Mouse (Mus musculus): Measurements from ENCODE around the gene Krtap5-4. TPM values are rescaled to one million over a fixed set of nuclear protein-coding genes. Genes with fewer than 3 reads are reported as not detected.

The Krtap5-4 gene
- total RNA-seq, 2 experiments from 2014 or later, result not detected

Other genes starting within 250 kb of the Krtap5-4 start
- gene Mob2, start 242.5 kb upstream of the Krtap5-4 start, total RNA-seq (2014; fragmentation: Nextera tagmentation), result 57.8 and 60.9 TPM in 2 replicates
- gene Mob2, start 242.5 kb upstream of the Krtap5-4 start, total RNA-seq (2017), result 51.2 and 63.4 TPM in 2 replicates
- not detected in 2 replicates for gene Dusp8, start 207.7 kb upstream of the Krtap5-4 start, total RNA-seq (2014; fragmentation: Nextera tagmentation)
- not detected in 2 replicates for gene Dusp8, start 207.7 kb upstream of the Krtap5-4 start, total RNA-seq (2017)
- not detected in 2 replicates for gene Gm45618, start 182.8 kb upstream of the Krtap5-4 start, total RNA-seq (2014; fragmentation: Nextera tagmentation)
- not detected in 2 replicates for gene Gm45618, start 182.8 kb upstream of the Krtap5-4 start, total RNA-seq (2017)
- gene Gm39115, start 167.5 kb upstream of the Krtap5-4 start, total RNA-seq (2014; fragmentation: Nextera tagmentation), result not detected in 2 replicates
- gene Gm39115, start 167.5 kb upstream of the Krtap5-4 start, total RNA-seq (2017), result not detected in 2 replicates
- gene Gm45337, start 158.9 kb upstream of the Krtap5-4 start, total RNA-seq (2014; fragmentation: Nextera tagmentation), result not detected in 2 replicates
- gene Gm45337, start 158.9 kb upstream of the Krtap5-4 start, total RNA-seq (2017), result not detected in 2 replicates
- gene Gm29735, start 146.4 kb upstream of the Krtap5-4 start, total RNA-seq (2014; fragmentation: Nextera tagmentation), result not detected in 2 replicates
- gene Gm29735, start 146.4 kb upstream of the Krtap5-4 start, total RNA-seq (2017), result not detected in 2 replicates
- gene Gm4553, start 137.8 kb upstream of the Krtap5-4 start, total RNA-seq (2014; fragmentation: Nextera tagmentation), result not detected in 2 replicates
- not detected in 2 replicates for gene Gm4553, start 137.8 kb upstream of the Krtap5-4 start, total RNA-seq (2017)
- gene Krtap5-2, start 127.5 kb upstream of the Krtap5-4 start, total RNA-seq (2014; fragmentation: Nextera tagmentation), result not detected in 2 replicates
- not detected in 2 replicates for gene Krtap5-2, start 127.5 kb upstream of the Krtap5-4 start, total RNA-seq (2017)
- not detected in 2 replicates for gene Gm10153, start 113.2 kb upstream of the Krtap5-4 start, total RNA-seq (2014; fragmentation: Nextera tagmentation)
- not detected in 2 replicates for gene Gm10153, start 113.2 kb upstream of the Krtap5-4 start, total RNA-seq (2017)
- not detected in 2 replicates for gene Krtap5-3, start 102.2 kb upstream of the Krtap5-4 start, total RNA-seq (2014; fragmentation: Nextera tagmentation)
- gene Krtap5-3, start 102.2 kb upstream of the Krtap5-4 start, total RNA-seq (2017), result not detected in 2 replicates
- gene Gm7579, start 91.7 kb upstream of the Krtap5-4 start, total RNA-seq (2014; fragmentation: Nextera tagmentation), result not detected in 2 replicates
- gene Gm7579, start 91.7 kb upstream of the Krtap5-4 start, total RNA-seq (2017), result not detected in 2 replicates
- not detected in 2 replicates for gene Krtap5-5, start 73.6 kb upstream of the Krtap5-4 start, total RNA-seq (2014; fragmentation: Nextera tagmentation)
- not detected in 2 replicates for gene Krtap5-5, start 73.6 kb upstream of the Krtap5-4 start, total RNA-seq (2017)
- gene Gm40460, start 62.5 kb upstream of the Krtap5-4 start, total RNA-seq (2014; fragmentation: Nextera tagmentation), result not detected in 2 replicates
- not detected in 2 replicates for gene Gm40460, start 62.5 kb upstream of the Krtap5-4 start, total RNA-seq (2017)
- gene Gm2431, start 45.2 kb upstream of the Krtap5-4 start, total RNA-seq (2014; fragmentation: Nextera tagmentation), result not detected in 2 replicates
- not detected in 2 replicates for gene Gm2431, start 45.2 kb upstream of the Krtap5-4 start, total RNA-seq (2017)
- gene Gm4559, start 29.2 kb upstream of the Krtap5-4 start, total RNA-seq (2014; fragmentation: Nextera tagmentation), result not detected in 2 replicates
- not detected in 2 replicates for gene Gm4559, start 29.2 kb upstream of the Krtap5-4 start, total RNA-seq (2017)
- not detected in 2 replicates for gene Krtap5-1, start 6.4 kb upstream of the Krtap5-4 start, total RNA-seq (2014; fragmentation: Nextera tagmentation)
- not detected in 2 replicates for gene Krtap5-1, start 6.4 kb upstream of the Krtap5-4 start, total RNA-seq (2017)
- gene Ifitm10, start 70.2 kb downstream of the Krtap5-4 start, total RNA-seq (2014; fragmentation: Nextera tagmentation), result 1.5 TPM in 1 of 2 replicates, not detected in the other
- not detected in 2 replicates for gene Ifitm10, start 70.2 kb downstream of the Krtap5-4 start, total RNA-seq (2017)
- not detected in 2 replicates for gene Gm49369, start 79.1 kb downstream of the Krtap5-4 start, total RNA-seq (2014; fragmentation: Nextera tagmentation)
- 38.0 and 63.2 TPM in 2 replicates for gene Gm49369, start 79.1 kb downstream of the Krtap5-4 start, total RNA-seq (2017)
- 152 and 191 TPM in 2 replicates for gene Ctsd, start 84.5 kb downstream of the Krtap5-4 start, total RNA-seq (2014; fragmentation: Nextera tagmentation)
- 128 and 144 TPM in 2 replicates for gene Ctsd, start 84.5 kb downstream of the Krtap5-4 start, total RNA-seq (2017)
- gene Syt8, start 131.3 kb downstream of the Krtap5-4 start, total RNA-seq (2014; fragmentation: Nextera tagmentation), result not detected in 2 replicates
- not detected in 2 replicates for gene Syt8, start 131.3 kb downstream of the Krtap5-4 start, total RNA-seq (2017)
- gene Tnni2, start 138.3 kb downstream of the Krtap5-4 start, total RNA-seq (2014; fragmentation: Nextera tagmentation), result 5.6 and 6.0 TPM in 2 replicates
- gene Tnni2, start 138.3 kb downstream of the Krtap5-4 start, total RNA-seq (2017), result 3.0 and 8.1 TPM in 2 replicates
- gene Lsp1, start 157.3 kb downstream of the Krtap5-4 start, total RNA-seq (2014; fragmentation: Nextera tagmentation), result 41.4 and 58.5 TPM in 2 replicates
- 50.3 and 51.9 TPM in 2 replicates for gene Lsp1, start 157.3 kb downstream of the Krtap5-4 start, total RNA-seq (2017)
- gene Tnnt3, start 195.3 kb downstream of the Krtap5-4 start, total RNA-seq (2014; fragmentation: Nextera tagmentation), result not detected in 2 replicates
- not detected in 2 replicates for gene Tnnt3, start 195.3 kb downstream of the Krtap5-4 start, total RNA-seq (2017)
- gene Mrpl23, start 229.1 kb downstream of the Krtap5-4 start, total RNA-seq (2014; fragmentation: Nextera tagmentation), result 20.4 and 53.9 TPM in 2 replicates
- gene Mrpl23, start 229.1 kb downstream of the Krtap5-4 start, total RNA-seq (2017), result 0.31 and 39.0 TPM in 2 replicates

Data from granulocyte monocyte progenitor cell, adult 5-6 weeks (primary cell).